Mouse (Mus musculus): ENCODE results near the gene Ptpdc1. TPM values are rescaled to one million over a fixed set of nuclear protein-coding genes. Genes with fewer than 3 reads are reported as not detected.
A peak's percentile ranks its signal among the peaks of the same experiment; 100 is the strongest.

Ptpdc1 gene
- total and polyA plus RNA-seq, 3 experiments: 1.7 to 5.6 (median 4.6) TPM

DNA sequence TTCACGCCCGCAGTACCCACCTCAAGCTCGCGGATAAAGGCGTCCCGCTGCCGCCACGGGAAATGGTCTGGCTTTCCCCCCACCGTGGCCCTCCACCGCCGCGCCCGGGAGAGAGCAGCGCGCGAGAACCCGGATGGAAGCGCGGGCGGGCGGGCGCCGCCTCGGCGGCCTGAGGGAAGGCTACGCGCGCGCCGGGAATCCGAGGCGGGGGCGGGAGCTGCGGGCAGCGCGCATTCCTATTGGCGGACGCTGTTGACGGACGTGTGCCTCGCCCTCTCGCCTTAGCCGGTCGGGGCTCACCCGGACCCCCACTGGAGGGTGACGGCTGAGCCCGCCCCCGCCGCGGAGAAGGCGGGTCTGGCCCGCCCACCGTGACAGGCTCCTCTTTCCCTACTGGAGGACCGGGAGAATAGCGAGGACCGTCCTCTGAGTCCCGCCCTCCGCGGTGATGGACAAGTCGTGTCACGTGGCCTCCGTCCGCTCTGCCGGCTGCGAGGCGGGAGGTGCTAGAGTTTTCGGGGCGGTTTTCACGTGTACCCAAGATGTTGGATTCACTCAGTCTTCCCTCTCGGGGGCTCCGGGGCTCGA is 79.0 kb downstream of the Ptpdc1 start:
- Histone ChIP-seq H3K79me2 (replicated peaks; ENCODE audit: control insufficient read depth, insufficient read depth, low read length) (no peaks in the 10 kb centered on the region; the same call in 1 of the 2 replicates), H3K27ac (peak overlapping the region; percentile 100), H3K27me3 (ENCODE audit: control insufficient read depth, insufficient read depth, low read length) (no peaks in the 10 kb centered on the region), H3K9ac (ENCODE audit: low read depth, low read length) (peak overlapping the region; percentile 95), H3K36me3 (ENCODE audit: control insufficient read depth, insufficient read depth, low read length) (peaks cover 23% of the 10 kb centered on the region), H3K4me3 (peak overlapping the region; percentile 81), H3K4me1 (ENCODE audit: control insufficient read depth, insufficient read depth, low read length) (peaks cover 7% of the 10 kb centered on the region)
- DNase-seq: peak; percentile 100
- intact Hi-C loops (cut with DNase I): loop anchor here (10.0 kb wide), 1 partner anchor 428 kb away; no protein-coding TSS in a partner anchor
- TF ChIP-seq CTCF (IDR thresholded peaks at IDR 0.05): peak; percentile 51
- peak; percentile 71 for TF ChIP-seq POLR2A (IDR thresholded peaks at IDR 0.05; ENCODE audit: insufficient read depth, low read depth, low read length)
- TF ChIP-seq EP300 (IDR thresholded peaks at IDR 0.05; ENCODE audit: insufficient read depth, low read depth, low read length): no peak
- under 1% methylated on average over 67 of the region's 72 CpGs for WGBS

DNA sequence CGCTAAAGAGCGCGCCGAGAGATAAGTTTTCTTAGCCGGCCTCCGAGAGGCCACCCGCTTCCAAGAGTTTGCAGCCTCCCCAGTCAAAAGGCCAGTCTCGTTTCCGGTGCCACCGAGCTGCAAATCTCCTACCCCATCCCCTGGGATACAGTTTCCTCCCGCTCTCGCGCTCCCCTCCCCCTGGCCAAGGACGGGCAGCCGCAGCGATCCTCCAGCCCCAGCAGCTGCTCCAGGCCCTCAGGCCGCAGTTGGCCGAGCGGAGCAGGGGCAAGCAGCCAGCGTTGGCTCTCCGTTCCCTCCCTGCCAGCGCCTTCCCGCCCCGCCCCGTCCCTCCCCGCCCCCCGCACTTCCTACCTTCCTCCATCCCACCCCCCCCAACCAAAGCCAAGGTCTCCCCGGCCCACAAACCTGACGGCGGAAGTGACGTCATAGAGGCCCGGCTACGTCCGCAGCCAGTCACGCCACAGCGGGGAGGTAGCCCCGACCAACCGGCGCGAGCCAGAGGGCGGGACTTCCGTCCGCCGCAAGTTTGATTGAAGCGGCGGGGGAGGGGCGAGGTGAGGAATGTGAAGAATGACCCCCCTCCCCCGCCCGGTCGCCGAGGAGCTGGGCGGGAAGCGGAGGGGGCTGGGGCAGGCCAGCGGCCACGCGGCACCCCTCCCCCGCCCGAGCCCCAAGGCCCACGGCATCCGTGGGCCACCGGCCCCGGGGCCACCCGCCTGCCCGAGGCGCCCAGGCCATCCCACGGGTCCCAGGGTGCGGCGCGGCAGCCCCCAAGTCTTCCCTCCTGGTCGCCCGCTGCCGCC is 79.8 kb downstream of the Ptpdc1 start:
- peak overlapping the region; percentile 81 for H3K4me3 ChIP-seq
- peak; percentile 94 to 98 for DNase-seq
- peak overlapping the region; percentile 95 for H3K9ac ChIP-seq (ENCODE audit: low read depth, low read length)
- H3K36me3 ChIP-seq (ENCODE audit: control insufficient read depth, insufficient read depth, low read length): peaks cover 29% of the 10 kb centered on the region
- intact Hi-C loops (cut with DNase I): loop anchor here (2.0 to 10.0 kb wide), 2 partner anchors 17 to 429 kb away; no protein-coding TSS in a partner anchor
- under 1% methylated on average over 65 of the region's 72 CpGs for WGBS
- peaks cover 2% of the 10 kb centered on the region; the same call in 1 of the 2 replicates for H3K79me2 ChIP-seq (replicated peaks; ENCODE audit: control insufficient read depth, insufficient read depth, low read length)
- H3K27ac ChIP-seq: peak overlapping the region; percentile 100
- peaks cover 12% of the 10 kb centered on the region for H3K4me1 ChIP-seq (ENCODE audit: control insufficient read depth, insufficient read depth, low read length)
- TF ChIP-seq POLR2A (IDR thresholded peaks at IDR 0.05; ENCODE audit: insufficient read depth, low read depth, low read length) (peak; percentile 69), CTCF (IDR thresholded peaks at IDR 0.05) (no peak), EP300 (IDR thresholded peaks at IDR 0.05; ENCODE audit: insufficient read depth, low read depth, low read length) (peak; percentile 66)
- H3K27me3 ChIP-seq (ENCODE audit: control insufficient read depth, insufficient read depth, low read length): no peaks in the 10 kb centered on the region

- Histone ChIP-seq H3K4me3 (peak overlapping the region; percentile 77), H3K9ac (ENCODE audit: low read depth, low read length) (no peak overlapping the region), H3K4me1 (ENCODE audit: control insufficient read depth, insufficient read depth, low read length) (peaks cover 14% of the 10 kb centered on the region), H3K36me3 (ENCODE audit: control insufficient read depth, insufficient read depth, low read length) (peaks cover 35% of the 10 kb centered on the region), H3K79me2 (replicated peaks; ENCODE audit: control insufficient read depth, insufficient read depth, low read length) (peaks cover 2% of the 10 kb centered on the region; the same call in 1 of the 2 replicates), H3K27me3 (ENCODE audit: control insufficient read depth, insufficient read depth, low read length) (no peaks in the 10 kb centered on the region), H3K27ac (peak overlapping the region; percentile 96)
- TF ChIP-seq EP300 (IDR thresholded peaks at IDR 0.05; ENCODE audit: insufficient read depth, low read depth, low read length) (no peak), CTCF (IDR thresholded peaks at IDR 0.05) (no peak), POLR2A (IDR thresholded peaks at IDR 0.05; ENCODE audit: insufficient read depth, low read depth, low read length) (no peak)
- no peak for DNase-seq
- 8% methylated on average over 4 of the region's 4 CpGs for WGBS
- intact Hi-C loops (cut with DNase I): loop anchor here (2.0 to 10.0 kb wide), 2 partner anchors 16 to 430 kb away; no protein-coding TSS in a partner anchor
Observed at GRCm38 (mm10) chr13:48544867-48545266, 80.6 kb downstream of the Ptpdc1 start.

GRCm38 (mm10) chr13:48544391-48544790 is 81.1 kb downstream of the Ptpdc1 start:
- H3K27me3 ChIP-seq (ENCODE audit: control insufficient read depth, insufficient read depth, low read length): no peaks in the 10 kb centered on the region
- TF ChIP-seq EP300 (IDR thresholded peaks at IDR 0.05; ENCODE audit: insufficient read depth, low read depth, low read length) (no peak), POLR2A (IDR thresholded peaks at IDR 0.05; ENCODE audit: insufficient read depth, low read depth, low read length) (no peak), CTCF (IDR thresholded peaks at IDR 0.05) (no peak)
- H3K4me1 ChIP-seq (ENCODE audit: control insufficient read depth, insufficient read depth, low read length): peaks cover 16% of the 10 kb centered on the region
- H3K4me3 ChIP-seq: peak overlapping the region; percentile 77; the same call in 1 of the 2 replicates
- intact Hi-C loops (cut with DNase I): loop anchor here (2.0 to 10.0 kb wide), 2 partner anchors 16 to 430 kb away; no protein-coding TSS in a partner anchor
- H3K36me3 ChIP-seq (ENCODE audit: control insufficient read depth, insufficient read depth, low read length): peaks cover 37% of the 10 kb centered on the region
- peaks cover 2% of the 10 kb centered on the region; the same call in 1 of the 2 replicates for H3K79me2 ChIP-seq (replicated peaks; ENCODE audit: control insufficient read depth, insufficient read depth, low read length)
- H3K9ac ChIP-seq (ENCODE audit: low read depth, low read length): no peak overlapping the region
- no peak for DNase-seq
- peak overlapping the region; percentile 96 for H3K27ac ChIP-seq

DNA sequence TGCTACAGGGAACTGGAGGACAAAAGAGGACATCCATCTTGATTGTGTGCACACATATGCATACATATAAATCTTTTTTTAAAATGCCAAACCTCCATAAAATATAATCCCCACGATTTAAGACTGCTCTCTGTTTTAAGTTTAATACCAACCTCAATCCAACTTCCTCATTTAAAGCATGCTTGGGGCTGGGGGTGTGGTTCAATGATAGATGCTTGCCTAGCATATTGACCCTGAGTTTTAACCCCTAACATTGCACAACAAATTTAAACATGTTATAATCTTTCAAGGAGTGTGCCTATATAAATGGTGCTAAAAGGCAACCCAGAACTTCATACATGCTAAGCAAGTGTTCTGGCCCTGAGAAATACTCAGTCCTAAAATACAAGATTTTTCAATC is 85.0 kb downstream of the Ptpdc1 start:
- Histone ChIP-seq H3K79me2 (replicated peaks; ENCODE audit: control insufficient read depth, insufficient read depth, low read length) (peaks cover 2% of the 10 kb centered on the region; the same call in 1 of the 2 replicates), H3K27ac (peak overlapping the region; percentile 6; the same call in 1 of the 2 replicates), H3K27me3 (ENCODE audit: control insufficient read depth, insufficient read depth, low read length) (no peaks in the 10 kb centered on the region), H3K9ac (ENCODE audit: low read depth, low read length) (no peak overlapping the region), H3K4me1 (ENCODE audit: control insufficient read depth, insufficient read depth, low read length) (peaks cover 24% of the 10 kb centered on the region), H3K4me3 (peak overlapping the region; percentile 5; the same call in 1 of the 2 replicates), H3K36me3 (ENCODE audit: control insufficient read depth, insufficient read depth, low read length) (peaks cover 60% of the 10 kb centered on the region)
- no peak for DNase-seq
- intact Hi-C loops (cut with DNase I): loop anchor here (10.0 kb wide), 1 partner anchor 434 kb away; no protein-coding TSS in a partner anchor
- WGBS: 22% methylated on average over 1 of the region's 1 CpGs
- TF ChIP-seq EP300 (IDR thresholded peaks at IDR 0.05; ENCODE audit: insufficient read depth, low read depth, low read length): no peak
- no peak for TF ChIP-seq CTCF (IDR thresholded peaks at IDR 0.05)
- no peak for TF ChIP-seq POLR2A (IDR thresholded peaks at IDR 0.05; ENCODE audit: insufficient read depth, low read depth, low read length)

Data from heart, adult 2 months (tissue).